8 mouse cellular contexts compared by ENCODE assay signal in genomic region chr5:136953015-136953414, GRCm38 (mm10). TPM values are rescaled to one million over a fixed set of nuclear protein-coding genes. Genes with fewer than 3 reads are reported as not detected.
A peak's percentile ranks its signal among the peaks of the same experiment; 100 is the strongest.
DNase-seq lines count a peak whose midpoint lies in the region; ATAC-seq and TF ChIP-seq lines count a peak whose summit lies in the region.

Gene Fis1 (plus strand): TSS chr5:136953275.

- peak within 1 kb of the TSS; percentile 91 for H3K4me3 ChIP-seq in ES-Bruce4 (ENCODE audit: low read depth, low read length)
- H3K4me3 ChIP-seq in forebrain, embryonic 14.5 days (ENCODE audit: low read depth, low read length): peak within 1 kb of the TSS; percentile 58
- H3K4me3 ChIP-seq in neural tube, embryonic 15.5 days (replicated peaks): peak within 1 kb of the TSS; percentile 63

- H3K9ac ChIP-seq in ES-Bruce4 (ENCODE audit: low read depth, poor library complexity, severe bottlenecking): peak within 1 kb of the TSS; percentile 74
- peak within 1 kb of the TSS; percentile 72 for H3K9ac ChIP-seq in forebrain, embryonic 14.5 days (ENCODE audit: low read length)
- H3K9ac ChIP-seq in neural tube, embryonic 15.5 days (replicated peaks): peak within 1 kb of the TSS; percentile 72

- no peak for TF ChIP-seq CTCF in ES-Bruce4 (IDR thresholded peaks at IDR 0.05; ENCODE audit: low read depth, low read length)

- peak within 1 kb of the TSS; percentile 99 for H3K27ac ChIP-seq in ES-Bruce4 (ENCODE audit: insufficient read depth, low read length)
- peak within 1 kb of the TSS; percentile 61; the same call in 1 of the 2 replicates for H3K27ac ChIP-seq in forebrain, embryonic 14.5 days (ENCODE audit: low read depth, low read length)
- peak within 1 kb of the TSS; percentile 79 for H3K27ac ChIP-seq in neural tube, embryonic 15.5 days (replicated peaks)

- intact Hi-C loops in heart, postnatal 14 days (cut with DNase I): no loop called here

- WGBS in forebrain, embryonic 14.5 days: under 1% methylated on average over 22 of the region's 23 CpGs
- under 1% methylated on average over 23 of the region's 23 CpGs for WGBS in neural tube, embryonic 15.5 days

- peak; percentile 33; the same call in 1 of the 2 replicates for TF ChIP-seq EP300 in ES-Bruce4 (IDR thresholded peaks at IDR 0.05; ENCODE audit: insufficient read depth, low read depth, low read length)

- TF ChIP-seq POLR2A in ES-Bruce4 (IDR thresholded peaks at IDR 0.05; ENCODE audit: insufficient read depth, low read length): peak; percentile 4

- H3K4me1 ChIP-seq in ES-Bruce4 (ENCODE audit: control insufficient read depth, insufficient read depth, low read length): peaks cover 5% of the 10 kb centered on the region
- peaks cover 9% of the 10 kb centered on the region for H3K4me1 ChIP-seq in forebrain, embryonic 14.5 days (ENCODE audit: control insufficient read depth, insufficient read depth, low read length)
- peaks cover 26% of the 10 kb centered on the region for H3K4me1 ChIP-seq in neural tube, embryonic 15.5 days

- H3K4me2 ChIP-seq in forebrain, embryonic 14.5 days (ENCODE audit: low read length): peak within 1 kb of the TSS; percentile 73
- H3K4me2 ChIP-seq in neural tube, embryonic 15.5 days: peak within 1 kb of the TSS; percentile 64

- DNase-seq in forebrain, embryonic 14.5 days (ENCODE audit: low spot score): peak; percentile 99
- DNase-seq in heart, postnatal 14 days: peak; percentile 97 to 98
- DNase-seq in layer of hippocampus, adult 11-12 months (ENCODE audit: low spot score): peak; percentile 96
- peak; percentile 97 to 99 for DNase-seq in lung, adult 18-20 months
- peak; percentile 97 for DNase-seq in testis, postnatal 14 days (ENCODE audit: low spot score)

- 0 out of 2 replicates have a peak, but pooled peaks cover 3% of the 10 kb centered on the region for H3K9me3 ChIP-seq in ES-Bruce4 (replicated peaks; ENCODE audit: control insufficient read depth, insufficient read depth, low read length, poor library complexity, severe bottlenecking)
- H3K9me3 ChIP-seq in forebrain, embryonic 14.5 days (replicated peaks; ENCODE audit: control insufficient read depth, low read length): no peaks in the 10 kb centered on the region
- H3K9me3 ChIP-seq in neural tube, embryonic 15.5 days (replicated peaks): no peaks in the 10 kb centered on the region

- H3K27me3 ChIP-seq in ES-Bruce4 (ENCODE audit: control insufficient read depth, insufficient read depth, low read length, poor library complexity, severe bottlenecking): no peaks in the 10 kb centered on the region
- H3K27me3 ChIP-seq in forebrain, embryonic 14.5 days (replicated peaks; ENCODE audit: control insufficient read depth, insufficient read depth, low read length): no peaks in the 10 kb centered on the region
- H3K27me3 ChIP-seq in neural tube, embryonic 15.5 days (replicated peaks): no peaks in the 10 kb centered on the region

- ATAC-seq in cerebellum, adult (ENCODE audit: insufficient number of reproducible peaks, low FRiP score, low TSS enrichment): peak; percentile 98
- ATAC-seq in forebrain, embryonic 14.5 days: peak; percentile 99
- ATAC-seq in neural tube, embryonic 15.5 days (ENCODE audit: low FRiP score): peak; percentile 98

- H3K36me3 ChIP-seq in ES-Bruce4 (ENCODE audit: control insufficient read depth, insufficient read depth, low read length, poor library complexity, severe bottlenecking): 0 out of 2 replicates have a peak, but pooled peaks cover 4% of the 10 kb centered on the region
- peaks cover 3% of the 10 kb centered on the region; the same call in 1 of the 2 replicates for H3K36me3 ChIP-seq in forebrain, embryonic 14.5 days (ENCODE audit: control insufficient read depth, insufficient read depth, low read length)
- H3K36me3 ChIP-seq in neural tube, embryonic 15.5 days: peaks cover 11% of the 10 kb centered on the region; the same call in 1 of the 2 replicates

RNA-seq across cellular contexts. Expression of gene Fis1, which starts in this region (rescaled TPM):
- 87.8 and 97.5 TPM in 2 replicates for polyA plus RNA-seq in ES-Bruce4 (2011; ENCODE audit: insufficient read depth, insufficient read length, low read depth, missing spikeins)
- polyA plus RNA-seq in forebrain, embryonic 14.5 days (2014; fragmentation: Nextera tagmentation; extraction: Ambion mirVana): 432 and 495 TPM in 2 replicates
- 100 to 1,000 TPM; 166 to 167 TPM for total RNA-seq in heart, postnatal 14 days (2021)
- polyA plus RNA-seq in neural tube, embryonic 15.5 days (2015; fragmentation: Nextera tagmentation; extraction: Ambion mirVana): 339 and 354 TPM in 2 replicates

Comparison
In these comparisons a context has a peak if more than half of its experiments do, and no peak if none do; other contexts are left out.
1. Peak in every context shown above with its lines: DNase-seq, ATAC-seq, H3K4me3 ChIP-seq and H3K27ac ChIP-seq.